Mouse (Mus musculus) kidney, adult 2 months (tissue): ENCODE results near the gene Pfdn6. TPM values are rescaled to one million over a fixed set of nuclear protein-coding genes. Genes with fewer than 3 reads are reported as not detected.
A peak's percentile ranks its signal among the peaks of the same experiment; 100 is the strongest.

Experiments used
- DNase-seq: peaks from one replicate; pipeline ENCODE4 v3.0.0; 2021
- H3K27ac ChIP-seq: fragments of 200-500 bp; 2 replicates; pipeline ENCODE4 v1.5.1; 2012; ENCODE audit warnings: low read depth, low read length, control low read depth, inconsistent platforms; ENCODE audit not compliant: insufficient read depth
- H3K27me3 ChIP-seq: fragments of 200-500 bp; replicated peaks from 2 replicates; pipeline ENCODE4 v1.6.1; 2012; ENCODE audit warnings: mild to moderate bottlenecking, moderate library complexity, low read length, inconsistent platforms; ENCODE audit not compliant: control insufficient read depth, insufficient read depth
- H3K36me3 ChIP-seq: fragments of 200-500 bp; 2 replicates; pipeline ENCODE4 v1.6.1; 2012; ENCODE audit warnings: mild to moderate bottlenecking, moderate library complexity, low read length, inconsistent platforms; ENCODE audit not compliant: control insufficient read depth, insufficient read depth
- H3K4me1 ChIP-seq: fragments of 200-500 bp; 2 replicates; pipeline ENCODE4 v1.6.1; 2011; ENCODE audit warnings: low read length; ENCODE audit not compliant: control insufficient read depth, insufficient read depth
- H3K4me3 ChIP-seq: fragments of 200-500 bp; 2 replicates; pipeline ENCODE4 v1.5.1; 2011; ENCODE audit warnings: mild to moderate bottlenecking, low read depth, low read length, control low read depth; ENCODE audit not compliant: insufficient read depth
- CTCF ChIP-seq: fragments of 200-500 bp; conservative IDR thresholded peaks from 2 replicates; pipeline ENCODE4 v1.5.1; 2011; ENCODE audit warnings: low read depth, mild to moderate bottlenecking, control low read depth, low read length, moderate library complexity, mixed read lengths; ENCODE audit not compliant: insufficient read depth, insufficient read length
- POLR2A ChIP-seq: fragments of 200-500 bp; IDR thresholded peaks from one replicate; pipeline ENCODE4 v1.6.1; 2011; ENCODE audit warnings: low read depth, low read length, control low read depth
- WGBS: fragments of 180-500 bp; shearing (Covaris S2); methylation state at CpG from one replicate; pipeline ENCODE4 v1.1.7; 2018; 5-methylcytosine and 5-hydroxymethylcytosine counted together
- polyA plus RNA-seq: library from polyadenylated mRNA; depleted of rRNA; stranded (reverse); fragments of >200 nt; gene quantifications from 2 replicates; pipeline ENCODE4 v1.2.3, GENCODE M21; 2012

Pfdn6 gene
- polyA plus RNA-seq, 1 experiment, result 41.1 TPM

DNA sequence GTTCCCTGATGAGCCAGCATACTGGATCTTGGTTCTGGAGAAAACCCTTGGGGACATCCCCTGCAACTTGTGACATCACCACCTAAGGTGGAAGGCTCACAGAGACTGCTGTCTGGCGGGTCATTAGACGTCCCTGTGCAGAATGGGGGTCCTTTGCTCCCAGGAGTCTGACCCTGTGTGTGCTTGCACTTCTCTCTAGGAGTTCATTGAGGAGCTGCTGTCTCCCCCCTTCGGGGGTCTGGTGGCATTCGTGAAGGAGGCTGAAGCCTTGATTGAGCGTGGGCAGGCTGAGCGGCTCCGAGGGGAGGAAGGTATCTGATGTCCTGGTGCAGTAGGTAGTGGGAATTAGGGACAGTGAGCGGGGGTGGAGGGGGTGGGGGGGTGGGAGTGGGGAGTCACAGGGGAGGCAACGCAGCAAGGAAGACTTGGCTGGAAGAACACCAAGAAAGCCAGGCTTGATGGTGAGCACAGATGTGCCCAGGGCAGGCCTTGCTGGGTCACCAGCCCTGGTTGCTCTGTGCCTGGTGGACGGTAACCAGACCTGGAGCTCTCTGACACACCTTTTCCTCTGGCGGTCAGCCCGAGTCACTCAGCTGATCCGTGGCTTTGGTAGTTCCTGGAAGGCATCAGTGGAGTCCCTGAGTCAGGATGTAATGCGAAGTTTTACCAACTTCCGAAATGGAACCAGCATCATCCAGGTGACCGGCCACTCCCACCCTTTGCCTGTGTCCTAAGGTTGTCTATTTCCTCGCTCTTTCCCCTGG, 25.1 kb upstream of the Pfdn6 start:
- no peak overlapping the region for H3K4me3 ChIP-seq
- no peaks in the 10 kb centered on the region; the same call in 1 of the 2 replicates for H3K4me1 ChIP-seq
- H3K36me3 ChIP-seq, result no peaks in the 10 kb centered on the region; the same call in 1 of the 2 replicates
- no peaks in the 10 kb centered on the region for H3K27me3 ChIP-seq
- no peak overlapping the region for H3K27ac ChIP-seq
- no peak for DNase-seq
- TF ChIP-seq CTCF, result no peak
- TF ChIP-seq POLR2A, result no peak
- 80% methylated on average over 17 of the region's 17 CpGs for WGBS

DNA sequence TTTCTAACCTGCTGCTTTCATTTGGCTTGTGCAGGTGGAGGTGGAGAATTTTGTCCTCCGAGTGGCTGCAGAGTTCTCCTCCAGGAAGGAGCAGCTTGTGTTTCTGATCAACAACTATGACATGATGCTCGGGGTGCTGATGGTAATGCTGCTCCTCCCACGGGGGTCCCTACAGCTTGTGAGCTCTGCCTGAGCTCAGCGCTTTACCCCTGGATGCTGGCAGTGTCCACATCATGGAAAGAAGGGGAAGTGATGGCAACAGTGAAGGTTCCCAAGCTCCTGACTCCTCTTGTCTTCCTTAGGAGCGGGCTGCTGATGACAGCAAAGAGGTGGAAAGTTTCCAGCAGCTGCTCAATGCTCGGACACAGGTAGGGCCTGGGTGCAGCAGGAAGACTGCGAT, 22.7 kb upstream of the Pfdn6 start:
- DNase-seq, result no peak
- Histone ChIP-seq H3K27me3 (no peaks in the 10 kb centered on the region), H3K4me3 (no peak overlapping the region), H3K27ac (no peak overlapping the region), H3K4me1 (no peaks in the 10 kb centered on the region), H3K36me3 (no peaks in the 10 kb centered on the region; the same call in none of the 2 replicates)
- TF ChIP-seq POLR2A (no peak), CTCF (no peak)
- WGBS, result 89% methylated on average over 7 of the region's 7 CpGs

DNA sequence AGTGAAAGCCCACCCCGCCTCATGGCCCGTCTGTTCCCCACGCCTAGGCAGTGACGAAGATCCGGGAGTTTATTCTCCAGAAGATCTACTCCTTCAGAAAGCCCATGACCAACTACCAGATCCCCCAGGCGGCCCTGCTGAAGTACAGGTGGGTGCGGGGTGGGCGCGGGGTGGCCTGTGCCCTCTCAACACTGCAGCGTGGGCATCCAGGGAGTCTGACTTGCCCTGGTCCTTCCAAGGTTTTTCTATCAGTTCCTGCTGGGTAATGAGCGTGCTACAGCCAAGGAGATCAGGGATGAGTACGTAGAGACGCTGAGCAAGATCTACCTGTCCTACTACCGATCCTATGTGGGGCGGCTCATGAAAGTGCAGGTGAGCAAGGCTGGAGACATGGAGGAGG, 19.8 kb upstream of the Pfdn6 start:
- H3K36me3 ChIP-seq, result no peaks in the 10 kb centered on the region; the same call in none of the 2 replicates
- TF ChIP-seq CTCF, result no peak
- TF ChIP-seq POLR2A, result no peak
- no peak overlapping the region for H3K27ac ChIP-seq
- no peak for DNase-seq
- 94% methylated on average over 15 of the region's 15 CpGs for WGBS
- peaks cover 4% of the 10 kb centered on the region; the same call in 1 of the 2 replicates for H3K4me1 ChIP-seq
- H3K4me3 ChIP-seq, result no peak overlapping the region
- H3K27me3 ChIP-seq, result no peaks in the 10 kb centered on the region

DNA sequence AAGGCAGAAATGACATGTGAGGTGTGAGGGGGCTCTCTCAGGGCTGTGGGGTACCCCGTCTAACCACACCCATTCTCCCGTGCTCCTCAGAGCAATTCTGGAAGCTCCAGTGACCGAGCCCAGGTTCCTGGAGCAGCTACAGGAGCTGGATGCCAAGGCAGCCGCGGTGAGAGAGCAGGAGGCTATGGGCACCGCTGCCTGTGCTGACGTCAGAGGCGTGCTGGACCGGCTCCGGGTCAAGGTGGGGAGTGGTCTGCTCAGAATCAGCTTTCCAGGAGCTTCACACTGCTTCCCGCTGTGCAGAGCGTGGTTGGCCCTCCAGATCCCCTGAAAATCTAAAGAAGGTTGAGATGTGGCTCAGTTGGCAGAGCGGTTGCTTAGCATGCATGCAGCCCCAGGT, 19.0 kb upstream of the Pfdn6 start:
- Histone ChIP-seq H3K4me1 (peaks cover 10% of the 10 kb centered on the region; the same call in 1 of the 2 replicates), H3K36me3 (no peaks in the 10 kb centered on the region; the same call in none of the 2 replicates), H3K27me3 (no peaks in the 10 kb centered on the region), H3K4me3 (no peak overlapping the region), H3K27ac (no peak overlapping the region)
- DNase-seq, result no peak
- WGBS, result 96% methylated on average over 13 of the region's 13 CpGs
- TF ChIP-seq CTCF (no peak), POLR2A (no peak)

DNA sequence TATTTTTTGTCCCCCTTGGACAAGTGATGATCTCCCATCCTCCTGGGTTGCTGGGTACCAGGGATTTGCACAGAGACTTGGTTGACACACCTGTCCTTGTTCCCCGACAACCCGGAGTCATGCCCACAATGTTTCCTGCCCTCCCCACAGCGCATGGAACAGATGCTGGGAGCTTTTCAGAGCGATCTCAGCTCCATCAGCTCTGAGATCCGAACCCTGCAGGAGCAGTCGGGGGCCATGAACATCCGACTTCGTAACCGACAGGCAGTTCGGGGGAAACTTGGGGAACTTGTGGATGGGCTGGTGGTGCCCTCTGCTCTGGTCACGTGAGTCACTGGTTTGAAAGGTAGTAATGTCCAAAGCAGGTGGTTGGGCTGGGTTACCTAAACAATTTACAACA, 18.3 kb upstream of the Pfdn6 start:
- Histone ChIP-seq H3K4me1 (peaks cover 11% of the 10 kb centered on the region; the same call in 1 of the 2 replicates), H3K36me3 (no peaks in the 10 kb centered on the region; the same call in none of the 2 replicates), H3K27me3 (no peaks in the 10 kb centered on the region), H3K4me3 (no peak overlapping the region), H3K27ac (no peak overlapping the region)
- no peak for DNase-seq
- no peak for TF ChIP-seq POLR2A
- 94% methylated on average over 11 of the region's 11 CpGs for WGBS

DNA sequence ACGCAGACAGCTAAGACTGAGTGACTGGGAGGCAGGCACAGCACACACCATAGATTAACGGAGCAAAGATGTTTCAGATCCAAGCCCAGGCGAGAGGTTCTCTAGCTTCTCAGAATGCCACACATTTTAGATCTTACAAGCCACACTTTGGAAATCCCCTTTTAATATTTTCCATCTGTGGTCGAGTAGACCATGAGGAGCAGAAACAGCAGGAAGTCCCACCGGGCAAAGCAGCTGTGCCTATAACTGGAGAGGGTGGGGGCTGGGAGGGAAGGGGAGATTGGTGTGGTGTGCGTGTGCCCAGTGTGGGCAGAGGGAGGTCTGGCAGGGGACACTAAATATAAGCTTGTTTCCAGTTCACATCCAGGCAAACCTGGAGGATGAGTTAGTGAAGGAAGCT, 17.4 kb upstream of the Pfdn6 start:
- Histone ChIP-seq H3K36me3 (no peaks in the 10 kb centered on the region; the same call in none of the 2 replicates), H3K4me3 (no peak overlapping the region), H3K27ac (no peak overlapping the region), H3K27me3 (no peaks in the 10 kb centered on the region), H3K4me1 (peaks cover 16% of the 10 kb centered on the region; the same call in 1 of the 2 replicates)
- DNase-seq, result no peak
- WGBS, result 88% methylated on average over 6 of the region's 6 CpGs
- TF ChIP-seq POLR2A, result no peak
- TF ChIP-seq CTCF, result no peak

DNA sequence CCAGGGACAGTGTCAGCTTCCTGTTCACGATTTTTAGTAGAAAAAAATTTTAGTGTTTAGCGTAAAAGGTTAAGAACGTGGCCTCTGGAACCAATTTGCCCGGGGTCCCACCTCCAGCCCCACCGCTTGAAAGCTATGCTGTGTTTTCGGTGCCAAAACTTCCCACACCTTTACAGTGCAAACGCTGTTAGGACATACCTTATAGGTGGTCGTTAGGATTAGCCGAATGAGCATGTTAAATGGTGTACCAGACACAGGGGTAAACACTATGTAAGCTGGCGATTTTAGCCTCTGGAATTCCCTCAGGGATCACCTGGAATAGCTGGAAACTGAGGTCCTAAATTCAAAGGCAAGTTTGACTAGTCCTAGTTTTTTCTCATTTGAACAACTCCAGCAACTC, 16.2 kb upstream of the Pfdn6 start:
- Histone ChIP-seq H3K4me1 (peaks cover 16% of the 10 kb centered on the region; the same call in 1 of the 2 replicates), H3K4me3 (peak overlapping the region; percentile 95), H3K36me3 (no peaks in the 10 kb centered on the region; the same call in none of the 2 replicates), H3K27ac (peak overlapping the region; percentile 98; the same call in 1 of the 2 replicates), H3K27me3 (no peaks in the 10 kb centered on the region)
- WGBS, result 5% methylated on average over 10 of the region's 10 CpGs
- TF ChIP-seq POLR2A, result no peak
- TF ChIP-seq CTCF, result no peak
- DNase-seq, result no peak
